Mouse (Mus musculus) cortical plate, adult 2 months (tissue): ENCODE data around the gene Xkr8.
"Not testable (repeated sequence)": the region's sequence is repeated elsewhere in the genome, so short reads cannot be mapped to it uniquely, and the experiment has no call there.

Experiments
- CTCF ChIP-seq: fragments of 200-500 bp; IDR thresholded peaks from 2 replicates; pipeline ENCODE4 v1.5.1; 2011; ENCODE audit warnings: mild to moderate bottlenecking, control low read depth, low read length; ENCODE audit not compliant: insufficient read depth; ENCODE audit errors: extremely low read depth
- POLR2A ChIP-seq: fragments of 200-500 bp; IDR thresholded peaks from 2 replicates; pipeline ENCODE4 v1.6.1; 2011; ENCODE audit warnings: mild to moderate bottlenecking, low read length, control low read depth; ENCODE audit not compliant: insufficient read depth; ENCODE audit errors: extremely low read depth

DNA sequence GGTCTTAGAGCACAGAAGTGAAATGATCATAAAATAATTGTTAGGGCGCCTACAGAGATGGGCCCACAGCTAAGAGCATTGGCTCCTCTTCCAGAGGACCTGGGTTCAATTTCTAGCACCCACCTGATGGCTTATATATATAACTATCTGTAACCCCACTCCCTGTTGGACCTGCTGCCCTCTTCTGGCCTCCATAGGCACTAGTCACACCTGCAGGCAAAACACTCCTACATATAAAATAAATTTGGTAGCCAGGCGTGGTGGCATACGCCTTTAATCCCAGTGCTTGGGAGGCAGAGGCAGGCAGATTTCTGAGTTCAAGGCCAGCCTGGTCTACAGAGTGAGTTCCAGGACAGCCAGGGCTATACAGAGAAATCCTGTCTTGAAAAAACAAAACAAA is 30.8 kb upstream of the Xkr8 start:
- not testable (repeated sequence) for TF ChIP-seq CTCF, POLR2A
